Mouse (Mus musculus) embryonic fibroblast, embryonic 13.5 days (primary cell): ENCODE measurements around the gene Gm20388.

Experiments used
- CTCF ChIP-seq: IDR thresholded peaks from 2 replicates; pipeline ENCODE4 v1.5.1; 2011; ENCODE audit warnings: mild to moderate bottlenecking, control low read depth, low read length, moderate library complexity, borderline replicate concordance; ENCODE audit not compliant: insufficient read depth
- POLR2A ChIP-seq: IDR thresholded peaks from 2 replicates; pipeline ENCODE4 v1.6.1; 2011; ENCODE audit warnings: low read depth, mild to moderate bottlenecking, control low read depth, low read length, moderate library complexity

DNA sequence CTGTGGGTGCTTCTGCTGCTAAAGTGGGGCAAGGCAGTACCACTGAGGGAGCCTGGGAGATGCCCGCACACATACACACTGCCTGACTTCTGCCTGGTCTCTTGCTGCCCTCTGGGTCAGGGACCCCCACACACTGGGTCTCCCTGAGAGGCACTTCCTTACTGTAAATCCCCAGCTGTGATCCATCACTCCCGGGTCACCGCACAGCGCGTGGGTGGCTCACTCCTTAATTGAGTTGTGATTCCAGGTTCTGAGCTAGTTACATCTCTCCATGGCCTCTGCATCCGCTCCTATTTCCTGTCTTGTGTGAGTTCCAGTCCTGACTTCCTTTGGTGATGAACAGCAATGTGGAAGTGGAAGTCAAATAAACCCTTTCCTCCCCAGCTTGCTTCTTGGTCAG lies 3420.1 kb downstream of the Gm20388 start:
- TF ChIP-seq CTCF (no peak), POLR2A (no peak)
